8 mouse cellular contexts compared by ENCODE assay signal in genomic region chr6:124755831-124756595, GRCm38 (mm10). TPM values are rescaled to one million over a fixed set of nuclear protein-coding genes. Genes with fewer than 3 reads are reported as not detected.
A peak's percentile ranks its signal among the peaks of the same experiment; 100 is the strongest.
DNase-seq lines count a peak whose midpoint lies in the region; ATAC-seq and TF ChIP-seq lines count a peak whose summit lies in the region.

Gene Gm45234 (minus strand): TSS chr6:124756021.
Gene Atn1 (minus strand): TSS chr6:124756524.

- peaks cover 48% of the 10 kb centered on the region; the same call in 1 of the 2 replicates for H3K79me2 ChIP-seq in macrophage (ENCODE audit: inconsistent target)

- peak within 1 kb of the TSS; percentile 78 for H3K4me3 ChIP-seq in embryonic facial prominence, embryonic 15.5 days (replicated peaks)
- peak within 1 kb of the TSS; percentile 93 for H3K4me3 ChIP-seq in heart, postnatal 0 days (ENCODE audit: low read depth, low read length)
- H3K4me3 ChIP-seq in macrophage (ENCODE audit: inconsistent target): peak within 1 kb of the TSS; percentile 44
- H3K4me3 ChIP-seq in stomach, embryonic 15.5 days (replicated peaks): peak within 1 kb of the TSS; percentile 75

- intact Hi-C loops in left cerebral cortex, postnatal 4 days (cut with DNase I): loop anchor here (5.0 kb wide), 1 partner anchor 51 kb away; the partner anchor contains the start of gene Spsb2

- peak; percentile 60 for ATAC-seq in embryonic facial prominence, embryonic 15.5 days (ENCODE audit: insufficient number of reproducible peaks, low FRiP score, low TSS enrichment, low read depth)
- ATAC-seq in heart, postnatal 0 days (ENCODE audit: insufficient read depth, low read depth): peak; percentile 59
- peak; percentile 57; the same call in 1 of the 2 replicates for ATAC-seq in stomach, embryonic 15.5 days (ENCODE audit: insufficient read depth, low FRiP score, low read depth)

- TF ChIP-seq EP300 in heart, postnatal 0 days (IDR thresholded peaks at IDR 0.05; ENCODE audit: low read depth): 0 out of 2 replicates have a peak, but pooled peaks have one; percentile 8

- 0% methylated on average over 56 of the region's 100 CpGs for WGBS in embryonic facial prominence, embryonic 15.5 days
- WGBS in heart, postnatal 0 days: under 1% methylated on average over 67 of the region's 100 CpGs
- WGBS in macrophage (ENCODE audit: missing documents): 2% methylated on average over 54 of the region's 100 CpGs
- under 1% methylated on average over 51 of the region's 100 CpGs for WGBS in stomach, embryonic 15.5 days

- TF ChIP-seq CTCF in heart, postnatal 0 days (IDR thresholded peaks at IDR 0.05; ENCODE audit: low read depth): no peak

- no peaks in the 10 kb centered on the region for H3K27me3 ChIP-seq in embryonic facial prominence, embryonic 15.5 days
- H3K27me3 ChIP-seq in heart, postnatal 0 days (ENCODE audit: control insufficient read depth, insufficient read depth, low read length): no peaks in the 10 kb centered on the region
- no peaks in the 10 kb centered on the region for H3K27me3 ChIP-seq in stomach, embryonic 15.5 days (replicated peaks)

- H3K4me1 ChIP-seq in embryonic facial prominence, embryonic 15.5 days: peaks cover 45% of the 10 kb centered on the region
- H3K4me1 ChIP-seq in heart, postnatal 0 days (ENCODE audit: control insufficient read depth, insufficient read depth): peaks cover 43% of the 10 kb centered on the region
- peaks cover 49% of the 10 kb centered on the region for H3K4me1 ChIP-seq in stomach, embryonic 15.5 days

- peak; percentile 78 for DNase-seq in left cerebral cortex, postnatal 4 days
- no peak for DNase-seq in left cerebral cortex, adult 8-10 months (ENCODE audit: low spot score in 2 of 2)
- peak; percentile 89 for DNase-seq in adrenal gland, postnatal 14 days
- DNase-seq in heart, postnatal 0 days (ENCODE audit: low spot score): peak; percentile 72
- DNase-seq in kidney, postnatal 14 days: peak; percentile 87

- H3K27ac ChIP-seq in embryonic facial prominence, embryonic 15.5 days (replicated peaks): peak within 1 kb of the TSS; percentile 98
- H3K27ac ChIP-seq in heart, postnatal 0 days (ENCODE audit: low read depth): peak within 1 kb of the TSS; percentile 96
- H3K27ac ChIP-seq in macrophage: no peak within 1 kb of the TSS
- peak within 1 kb of the TSS; percentile 96 for H3K27ac ChIP-seq in stomach, embryonic 15.5 days

- no peaks in the 10 kb centered on the region for H3K36me3 ChIP-seq in embryonic facial prominence, embryonic 15.5 days
- H3K36me3 ChIP-seq in heart, postnatal 0 days (replicated peaks; ENCODE audit: control insufficient read depth, insufficient read depth, low read length): peaks cover 4% of the 10 kb centered on the region; the same call in 1 of the 2 replicates
- no peaks in the 10 kb centered on the region for H3K36me3 ChIP-seq in macrophage (ENCODE audit: inconsistent target)
- no peaks in the 10 kb centered on the region for H3K36me3 ChIP-seq in stomach, embryonic 15.5 days

- peak within 1 kb of the TSS; percentile 83 for H3K9ac ChIP-seq in embryonic facial prominence, embryonic 15.5 days
- H3K9ac ChIP-seq in heart, postnatal 0 days (replicated peaks; ENCODE audit: low read depth, low read length): peak within 1 kb of the TSS; percentile 99
- peak within 1 kb of the TSS; percentile 76 for H3K9ac ChIP-seq in stomach, embryonic 15.5 days

- peak within 1 kb of the TSS; percentile 70 for H3K4me2 ChIP-seq in embryonic facial prominence, embryonic 15.5 days (replicated peaks)
- H3K4me2 ChIP-seq in heart, postnatal 0 days (ENCODE audit: low read depth, low read length): peak within 1 kb of the TSS; percentile 86
- peak within 1 kb of the TSS; percentile 61 for H3K4me2 ChIP-seq in stomach, embryonic 15.5 days

- H3K9me3 ChIP-seq in embryonic facial prominence, embryonic 15.5 days (replicated peaks): no peaks in the 10 kb centered on the region
- H3K9me3 ChIP-seq in heart, postnatal 0 days (replicated peaks; ENCODE audit: control insufficient read depth, low read length): no peaks in the 10 kb centered on the region
- no peaks in the 10 kb centered on the region for H3K9me3 ChIP-seq in stomach, embryonic 15.5 days

RNA-seq across cellular contexts. Expression of gene Gm45234, which starts in this region (rescaled TPM):
- not detected for total RNA-seq in left cerebral cortex, postnatal 4 days (2021)
- total RNA-seq in left cerebral cortex, adult 8-10 months (2022): not detected
- not detected in 2 replicates for total RNA-seq in adrenal gland, postnatal 14 days (2021)
- polyA plus RNA-seq in embryonic facial prominence, embryonic 15.5 days (2015; fragmentation: Nextera tagmentation; extraction: Ambion mirVana): not detected in 2 replicates
- not detected in 2 replicates for total RNA-seq in heart, postnatal 0 days (2014; rRNA removed; ENCODE audit: low replicate concordance)
- polyA plus RNA-seq in heart, postnatal 0 days (2015; fragmentation: Nextera tagmentation; extraction: Ambion mirVana): not detected in 2 replicates
- total RNA-seq in macrophage (2018; cell fraction: chromatin; rRNA removed): 1 to 10 TPM in 1 of 26 experiments, not detected in 25; 2.2 TPM
- total RNA-seq in macrophage (2018; cell fraction: cytosol; rRNA removed): under 1 TPM in 7 of 26 experiments, not detected in 19; 0.10 to 0.44 (median 0.19) TPM
- total RNA-seq in macrophage (2018; cell fraction: nucleus; rRNA removed): under 1 TPM in 1 of 26 experiments, not detected in 25; 0.28 TPM
- polyA plus RNA-seq in macrophage (2018): not detected in 3 replicates
- polyA plus RNA-seq in stomach, embryonic 15.5 days (2015; fragmentation: Nextera tagmentation; extraction: Ambion mirVana): not detected in 2 replicates

RNA-seq across cellular contexts. Expression of gene Atn1, which starts in this region (rescaled TPM):
- 100 to 1,000 TPM; 174 to 180 TPM for total RNA-seq in left cerebral cortex, postnatal 4 days (2021)
- 100 to 1,000 TPM; 146 to 166 (median 159) TPM for total RNA-seq in left cerebral cortex, adult 8-10 months (2022)
- 70.3 and 84.6 TPM in 2 replicates for total RNA-seq in adrenal gland, postnatal 14 days (2021)
- 20.1 and 21.0 TPM in 2 replicates for polyA plus RNA-seq in embryonic facial prominence, embryonic 15.5 days (2015; fragmentation: Nextera tagmentation; extraction: Ambion mirVana)
- total RNA-seq in heart, postnatal 0 days (2014; rRNA removed; ENCODE audit: low replicate concordance): 7.8 and 8.5 TPM in 2 replicates
- 5.4 and 6.0 TPM in 2 replicates for polyA plus RNA-seq in heart, postnatal 0 days (2015; fragmentation: Nextera tagmentation; extraction: Ambion mirVana)
- 10 to 100 TPM in 25 of 26 experiments, 1 to 10 TPM in 1; 6.9 to 45.0 (median 27.8) TPM for total RNA-seq in macrophage (2018; cell fraction: chromatin; rRNA removed)
- 10 to 100 TPM; 20.9 to 33.9 (median 27.3) TPM for total RNA-seq in macrophage (2018; cell fraction: cytosol; rRNA removed)
- total RNA-seq in macrophage (2018; cell fraction: nucleus; rRNA removed): 10 to 100 TPM; 13.0 to 48.5 (median 23.3) TPM
- polyA plus RNA-seq in macrophage (2018): 17.0 to 35.6 TPM (median 21.7 TPM) in 3 replicates
- 13.9 and 16.2 TPM in 2 replicates for polyA plus RNA-seq in stomach, embryonic 15.5 days (2015; fragmentation: Nextera tagmentation; extraction: Ambion mirVana)

Comparison
In these comparisons a context has a peak if more than half of its experiments do, and no peak if none do; other contexts are left out.
1. DNase-seq: peak in left cerebral cortex, postnatal 4 days (single experiment), adrenal gland, postnatal 14 days (single experiment), heart, postnatal 0 days (single experiment) and kidney, postnatal 14 days (single experiment); none in left cerebral cortex, adult 8-10 months (0 of 2).
2. Peak in every context shown above with its lines, with median percentiles within 50 percentile points of each other: ATAC-seq, H3K4me2 ChIP-seq, H3K4me3 ChIP-seq and H3K9ac ChIP-seq.